Mouse (Mus musculus) lung, embryonic 14.5 days (tissue): ENCODE measurements around the gene Atf1. TPM values are rescaled to one million over a fixed set of nuclear protein-coding genes. Genes with fewer than 3 reads are reported as not detected.

Experiments used
- ATAC-seq: fragments of 200-750 bp; cut with Nextera tagmentation; 2 replicates; pipeline ENCODE4 v1.8.0; 2017; ENCODE audit warnings: mild to moderate bottlenecking, moderate TSS enrichment, moderate library complexity; ENCODE audit not compliant: insufficient read depth
- DNase-seq: peaks from one replicate; pipeline ENCODE4 v3.0.0-alpha.2; 2015
- H3K27ac ChIP-seq: fragments of 300-500 bp; sonication (generic); 2 replicates; pipeline ENCODE4 v1.5.1; 2014; ENCODE audit warnings: low read depth, mild to moderate bottlenecking, moderate library complexity
- H3K27me3 ChIP-seq: fragments of 300-500 bp; sonication (generic); 2 replicates; pipeline ENCODE4 v1.6.1; 2014; ENCODE audit warnings: low read length, control low read depth; ENCODE audit not compliant: insufficient read depth
- H3K36me3 ChIP-seq: fragments of 300-500 bp; sonication (generic); 2 replicates; pipeline ENCODE4 v1.6.1; 2014; ENCODE audit warnings: control low read depth; ENCODE audit not compliant: insufficient read depth
- H3K4me1 ChIP-seq: fragments of 300-500 bp; sonication (generic); 2 replicates; pipeline ENCODE4 v1.6.1; 2014; ENCODE audit warnings: antibody characterized with exemption, control low read depth; ENCODE audit not compliant: insufficient read depth
- H3K4me2 ChIP-seq: fragments of 300-500 bp; sonication (generic); 2 replicates; pipeline ENCODE4 v1.6.1; 2014; ENCODE audit warnings: mild to moderate bottlenecking
- H3K4me3 ChIP-seq: fragments of 300-500 bp; sonication (generic); 2 replicates; pipeline ENCODE4 v1.5.1; 2014; ENCODE audit warnings: low read depth, low read length
- H3K9ac ChIP-seq: fragments of 300-500 bp; sonication (generic); 2 replicates; pipeline ENCODE4 v1.6.1; 2014
- H3K9me3 ChIP-seq: fragments of 300-500 bp; sonication (generic); 2 replicates; pipeline ENCODE4 v1.6.1; 2016; ENCODE audit warnings: low read depth, low read length, control low read depth
- CTCF ChIP-seq: IDR thresholded peaks from 2 replicates; pipeline ENCODE4 v1.5.1; 2016; ENCODE audit warnings: antibody characterized with exemption, low read depth
- WGBS: fragments of 180-500 bp; shearing (Covaris S2); extraction: QIAGEN DNeasy Blood & Tissue Kit; methylation state at CpG from one replicate; pipeline ENCODE4 v1.1.7; 2014; 5-methylcytosine and 5-hydroxymethylcytosine counted together
- polyA plus RNA-seq: library from polyadenylated mRNA; unstranded; fragments of >200 nt; fragmentation: Nextera tagmentation; extraction: Ambion mirVana; gene quantifications from 2 replicates; pipeline ENCODE4 v1.2.1, GENCODE M21; 2014

The Atf1 gene
- polyA plus RNA-seq, 1 experiment from 2014 or later, result 56.9 TPM

DNA sequence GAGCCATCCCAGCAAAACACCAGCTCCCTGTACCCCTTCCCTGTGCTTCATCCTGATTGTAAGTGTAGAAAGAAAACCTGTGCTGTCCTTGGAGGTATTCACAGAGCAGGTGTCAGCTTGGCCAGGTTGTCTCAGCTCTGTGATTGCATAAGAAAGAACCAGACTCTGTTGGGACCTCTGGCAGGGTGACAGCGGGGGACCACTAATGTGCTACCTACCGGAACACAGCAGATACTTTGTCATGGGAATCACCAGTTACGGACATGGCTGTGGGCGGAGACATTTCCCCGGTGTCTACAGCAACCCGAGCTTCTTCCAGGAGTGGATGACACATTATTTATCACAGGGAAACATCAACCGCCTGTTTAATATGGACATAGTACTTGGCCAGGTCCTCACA is 64.7 kb downstream of the Atf1 start:
- Histone ChIP-seq H3K36me3 (no peaks in the 10 kb centered on the region), H3K9ac (no peak overlapping the region), H3K9me3 (no peaks in the 10 kb centered on the region), H3K27me3 (no peaks in the 10 kb centered on the region), H3K4me1 (no peaks in the 10 kb centered on the region), H3K4me3 (no peak overlapping the region), H3K27ac (no peak overlapping the region), H3K4me2 (no peak overlapping the region)
- ATAC-seq (no peak), DNase-seq (no peak)
- no peak for TF ChIP-seq CTCF
- WGBS, result 40% methylated on average over 7 of the region's 7 CpGs

DNA sequence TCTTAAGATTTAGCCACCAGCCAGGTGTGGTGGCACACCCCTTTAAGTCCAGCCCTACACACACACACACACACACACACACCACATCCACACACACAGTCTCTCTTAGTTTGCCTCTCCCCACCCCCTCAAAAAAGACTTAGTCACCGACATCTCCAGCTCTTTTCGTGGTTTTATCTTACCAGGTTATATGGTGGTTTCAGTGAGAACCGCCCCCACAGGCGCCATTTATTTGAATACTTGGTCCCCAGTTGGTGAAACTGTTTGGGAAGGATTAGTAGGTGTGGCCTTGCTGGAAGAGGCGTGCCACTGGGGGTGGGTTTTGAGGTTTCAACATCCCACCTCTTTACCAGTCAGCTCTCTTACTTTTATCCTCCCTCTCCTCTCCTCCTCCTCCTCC is 70.2 kb downstream of the Atf1 start:
- 86% methylated on average over 5 of the region's 5 CpGs for WGBS
- no peak for TF ChIP-seq CTCF
- Histone ChIP-seq H3K9ac (no peak overlapping the region), H3K4me1 (no peaks in the 10 kb centered on the region), H3K27me3 (no peaks in the 10 kb centered on the region), H3K9me3 (no peaks in the 10 kb centered on the region), H3K36me3 (no peaks in the 10 kb centered on the region), H3K4me3 (no peak overlapping the region), H3K27ac (no peak overlapping the region), H3K4me2 (no peak overlapping the region)
- DNase-seq, result no peak
- ATAC-seq, result no peak

DNA sequence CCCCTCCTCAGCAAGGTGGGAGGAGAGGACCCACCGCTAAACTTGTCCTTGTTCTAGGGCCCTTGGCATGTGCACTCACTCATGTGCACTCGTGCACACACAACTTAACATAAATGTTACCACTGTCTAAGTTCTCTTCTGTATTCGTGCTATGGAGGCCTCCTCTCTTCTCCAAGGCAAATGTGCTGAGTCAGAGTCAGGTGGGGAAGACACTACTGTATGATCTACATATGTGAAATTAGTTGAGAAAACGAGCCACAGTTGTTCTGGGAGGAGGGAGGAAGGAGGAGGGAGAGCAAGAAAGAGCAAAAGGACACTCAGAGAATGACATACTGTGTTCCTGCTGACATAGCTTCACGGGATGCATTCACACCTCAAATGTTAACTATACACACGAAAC is 72.9 kb downstream of the Atf1 start:
- Histone ChIP-seq H3K9me3 (no peaks in the 10 kb centered on the region), H3K4me2 (no peak overlapping the region), H3K4me1 (no peaks in the 10 kb centered on the region), H3K27me3 (no peaks in the 10 kb centered on the region), H3K9ac (no peak overlapping the region), H3K27ac (no peak overlapping the region), H3K36me3 (no peaks in the 10 kb centered on the region), H3K4me3 (no peak overlapping the region)
- TF ChIP-seq CTCF, result no peak
- WGBS, result 64% methylated on average over 6 of the region's 6 CpGs
- ATAC-seq (no peak), DNase-seq (no peak)

DNA sequence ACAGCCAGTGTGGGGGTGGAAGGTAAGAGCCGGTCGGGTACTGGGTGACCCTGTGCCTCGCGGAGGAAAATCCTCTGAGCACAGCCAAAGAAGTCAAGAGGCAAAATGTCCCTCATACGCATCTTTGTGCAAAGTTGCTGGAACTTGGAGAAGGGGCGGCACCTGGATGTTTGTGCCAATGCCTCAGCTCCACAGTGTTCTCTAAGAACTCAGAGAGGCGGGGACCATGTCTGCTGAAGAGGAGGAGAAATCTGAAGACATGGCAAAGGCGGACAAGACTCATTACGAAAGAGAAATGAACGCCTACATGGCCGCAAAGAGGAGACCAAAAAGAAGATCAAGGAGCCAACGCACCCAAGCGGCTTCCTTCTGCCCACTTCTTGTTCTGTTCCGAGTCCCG is 73.9 kb downstream of the Atf1 start:
- Histone ChIP-seq H3K36me3 (no peaks in the 10 kb centered on the region), H3K27ac (no peak overlapping the region), H3K4me1 (no peaks in the 10 kb centered on the region), H3K4me3 (no peak overlapping the region), H3K4me2 (no peak overlapping the region), H3K27me3 (no peaks in the 10 kb centered on the region), H3K9me3 (no peaks in the 10 kb centered on the region), H3K9ac (no peak overlapping the region)
- no peak for TF ChIP-seq CTCF
- 79% methylated on average over 15 of the region's 15 CpGs for WGBS
- ATAC-seq, result no peak
- DNase-seq, result no peak

DNA sequence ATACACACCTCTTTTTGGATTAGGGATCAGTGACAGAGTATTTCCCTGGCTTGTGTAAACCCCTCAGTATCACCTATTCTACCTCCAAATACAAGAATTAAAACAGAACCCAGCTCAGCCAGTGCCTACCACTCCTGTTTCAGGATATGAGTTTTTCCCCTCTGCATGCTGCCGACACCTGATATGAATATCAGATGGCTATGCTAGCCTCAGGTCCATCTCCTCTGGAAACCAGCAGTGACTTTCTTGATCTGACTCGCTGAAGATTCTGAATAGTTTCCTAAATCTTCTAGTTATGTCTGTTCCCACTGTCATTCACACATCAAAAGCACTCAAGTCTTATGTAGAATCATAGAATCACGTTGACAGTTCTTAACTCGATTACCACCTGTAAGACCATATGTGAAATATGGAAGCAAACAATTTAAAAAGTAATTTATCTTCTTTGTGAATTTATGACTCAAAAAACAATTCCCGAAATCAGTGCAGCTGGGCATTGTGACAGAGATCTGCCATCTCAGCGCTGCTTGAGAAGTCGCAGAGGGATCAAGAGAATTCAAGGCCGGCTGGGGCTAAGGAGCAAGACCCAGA is 75.9 kb downstream of the Atf1 start:
- 31% methylated on average over 8 of the region's 8 CpGs for WGBS
- ATAC-seq, result no peak
- H3K27ac ChIP-seq, result no peak overlapping the region
- H3K27me3 ChIP-seq, result no peaks in the 10 kb centered on the region
- H3K4me1 ChIP-seq, result no peaks in the 10 kb centered on the region
- DNase-seq, result no peak
- H3K36me3 ChIP-seq, result no peaks in the 10 kb centered on the region
- H3K4me2 ChIP-seq, result peak overlapping the region; percentile 85
- no peak for TF ChIP-seq CTCF
- H3K9me3 ChIP-seq, result no peaks in the 10 kb centered on the region
- H3K4me3 ChIP-seq, result no peak overlapping the region
- H3K9ac ChIP-seq, result no peak overlapping the region

DNA sequence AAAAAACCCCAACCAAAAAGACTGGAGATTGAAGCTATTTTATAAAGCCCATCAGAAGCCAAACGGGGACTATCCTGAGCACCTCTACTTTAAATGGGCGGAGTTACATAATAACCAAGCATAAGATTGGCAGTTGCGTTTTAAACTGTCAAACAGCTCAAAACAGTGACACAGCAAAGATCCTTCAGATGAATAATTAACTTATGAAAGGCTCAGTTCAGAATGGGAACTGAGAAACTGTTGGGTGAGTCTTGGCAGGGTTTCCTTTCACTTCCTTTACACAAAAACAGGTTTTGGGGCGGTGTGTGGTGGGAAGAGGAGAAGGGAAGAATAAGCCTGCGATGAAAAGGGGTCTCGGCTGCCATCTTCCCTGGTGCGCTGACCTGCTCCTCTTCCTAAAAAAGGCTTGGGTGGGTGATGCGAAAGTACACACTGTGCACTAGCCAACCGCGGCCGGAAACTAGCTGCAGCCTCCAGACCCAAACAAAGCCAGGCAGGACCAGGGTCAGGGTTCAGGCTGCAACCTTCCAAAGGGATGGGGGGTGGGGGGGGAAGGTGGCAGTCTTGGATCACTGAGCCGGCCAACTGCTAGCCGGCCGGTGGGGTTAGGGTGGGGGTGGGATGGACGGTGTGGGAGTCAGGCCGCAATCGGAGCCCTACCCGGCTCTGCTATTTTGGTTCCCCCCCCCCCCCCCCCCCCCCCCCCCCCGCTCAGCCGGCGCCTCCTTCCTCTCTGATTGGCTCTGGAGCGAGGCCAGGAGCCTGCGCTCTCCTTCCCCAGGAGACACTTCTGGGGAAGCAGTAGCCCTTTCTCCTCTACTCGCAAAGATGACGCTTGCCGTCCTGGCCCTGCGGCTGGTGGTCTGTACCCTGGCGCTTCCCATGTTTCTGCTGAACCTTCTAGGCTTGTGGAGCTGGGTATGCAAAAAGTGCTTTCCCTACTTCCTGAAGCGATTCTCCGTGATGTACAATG is 76.7 kb downstream of the Atf1 start, which contains the start of gene Mettl7a1:
Gene Mettl7a1, plus strand, starts transcription at position 122 of the 973 bp plus-strand sequence.
- H3K4me1 ChIP-seq, result no peaks in the 10 kb centered on the region
- no peaks in the 10 kb centered on the region for H3K27me3 ChIP-seq
- H3K9me3 ChIP-seq, result no peaks in the 10 kb centered on the region
- WGBS, result 2% methylated on average over 24 of the region's 30 CpGs
- peak within 1 kb of the TSS; percentile 85 for H3K4me2 ChIP-seq
- H3K36me3 ChIP-seq, result no peaks in the 10 kb centered on the region
- H3K9ac ChIP-seq, result peak within 1 kb of the TSS; percentile 64
- peak; percentile 89 for DNase-seq
- no peak for TF ChIP-seq CTCF
- peak; percentile 84 for ATAC-seq
- peak within 1 kb of the TSS; percentile 39 for H3K4me3 ChIP-seq
- peak within 1 kb of the TSS; percentile 86 for H3K27ac ChIP-seq

DNA sequence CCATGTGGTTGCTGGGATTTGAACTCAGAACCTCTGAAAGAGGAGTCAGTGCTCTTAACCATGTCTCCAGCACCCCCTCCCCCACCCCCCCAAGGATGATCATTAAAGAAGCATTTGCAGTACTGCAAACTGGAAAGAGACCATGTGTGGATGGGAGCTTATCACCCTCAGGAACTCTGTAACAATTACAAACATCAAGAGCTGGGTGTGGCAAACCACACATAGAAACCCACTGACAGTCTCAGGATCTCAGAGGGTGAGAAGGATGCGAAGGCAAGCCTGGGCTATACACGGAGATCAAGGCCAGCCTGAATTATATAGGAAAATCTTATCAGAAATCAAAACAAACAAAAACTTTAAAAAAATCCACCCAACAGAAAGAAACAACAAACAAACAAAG is 78.6 kb downstream of the Atf1 start:
- no peak for TF ChIP-seq CTCF
- 75% methylated on average over 2 of the region's 2 CpGs for WGBS
- Histone ChIP-seq H3K36me3 (no peaks in the 10 kb centered on the region), H3K4me2 (no peak overlapping the region), H3K9ac (no peak overlapping the region), H3K4me1 (no peaks in the 10 kb centered on the region), H3K9me3 (no peaks in the 10 kb centered on the region), H3K27ac (no peak overlapping the region), H3K27me3 (no peaks in the 10 kb centered on the region), H3K4me3 (no peak overlapping the region)
- DNase-seq (no peak), ATAC-seq (no peak)
